8 mouse cellular contexts compared by ENCODE assay signal in the genomic region with DNA sequence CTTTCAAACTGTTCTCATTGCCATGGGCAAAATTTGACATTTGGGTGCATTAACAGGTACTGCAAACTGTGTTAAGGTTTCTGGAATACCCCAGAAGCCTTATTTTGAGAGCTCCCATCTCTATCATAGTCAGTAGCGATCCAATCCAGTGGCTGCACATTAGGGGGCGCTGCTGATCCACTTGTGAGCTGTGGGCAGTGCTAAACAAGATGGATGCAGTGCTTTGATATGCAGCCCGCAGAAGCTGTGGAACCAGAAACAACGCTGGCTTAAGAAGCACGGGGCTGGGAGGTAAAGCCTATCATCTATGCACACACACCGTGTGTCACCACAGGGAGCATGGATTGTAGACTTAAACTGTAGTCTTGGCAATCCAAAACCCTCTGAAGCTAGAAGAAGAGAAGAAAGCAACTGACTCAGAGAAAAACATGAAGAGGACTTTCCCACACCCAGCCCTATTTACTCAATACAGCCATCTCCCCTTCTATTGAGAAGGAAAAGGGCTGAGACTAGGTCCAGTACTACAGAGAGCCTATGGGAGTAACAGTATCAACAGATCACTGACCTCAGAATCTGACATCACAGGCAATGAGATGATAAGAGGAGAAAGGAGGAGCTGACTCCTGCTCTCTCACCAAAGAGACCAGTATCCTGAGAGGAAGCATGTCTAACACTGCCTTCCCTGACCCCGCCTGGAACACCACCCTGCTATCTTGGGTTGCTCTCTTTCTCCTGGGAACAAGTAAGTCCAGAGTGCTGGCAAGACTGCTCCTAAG.
DNase-seq lines count a peak whose midpoint lies in the region; ATAC-seq and TF ChIP-seq lines count a peak whose summit lies in the region.

No protein-coding gene starts in this region.

- no peaks in the 10 kb centered on the region for H3K9me3 ChIP-seq in intestine, postnatal 0 days (ENCODE audit: control insufficient read depth)
- no peaks in the 10 kb centered on the region for H3K9me3 ChIP-seq in intestine, embryonic 16.5 days (ENCODE audit: control insufficient read depth, low read length)
- no peaks in the 10 kb centered on the region for H3K9me3 ChIP-seq in midbrain, embryonic 14.5 days (ENCODE audit: control insufficient read depth, low read length)

- TF ChIP-seq CTCF in intestine, postnatal 0 days (IDR thresholded peaks at IDR 0.05; ENCODE audit: low read depth): peak; percentile 61
- TF ChIP-seq CTCF in spleen, adult 2 months (IDR thresholded peaks at IDR 0.05; ENCODE audit: extremely low read depth, insufficient read depth, insufficient read length, insufficient replicate concordance): peak; percentile 38; the same call in 1 of the 2 replicates

- H3K4me1 ChIP-seq in intestine, postnatal 0 days (replicated peaks; ENCODE audit: control insufficient read depth, insufficient read depth, low read length): no peaks in the 10 kb centered on the region
- no peaks in the 10 kb centered on the region for H3K4me1 ChIP-seq in intestine, embryonic 16.5 days (ENCODE audit: control insufficient read depth, insufficient read depth, low read length)
- no peaks in the 10 kb centered on the region for H3K4me1 ChIP-seq in midbrain, embryonic 14.5 days (ENCODE audit: control insufficient read depth, insufficient read depth, low read length)
- no peaks in the 10 kb centered on the region; the same call in 1 of the 2 replicates for H3K4me1 ChIP-seq in spleen, adult 2 months (ENCODE audit: control insufficient read depth, insufficient read depth, insufficient read length)

- intact Hi-C loops in left cerebral cortex, postnatal 4 days (cut with DNase I): no loop called here

- H3K36me3 ChIP-seq in intestine, postnatal 0 days (ENCODE audit: control insufficient read depth, insufficient read depth): no peaks in the 10 kb centered on the region
- no peaks in the 10 kb centered on the region for H3K36me3 ChIP-seq in intestine, embryonic 16.5 days (ENCODE audit: control insufficient read depth, insufficient read depth, low read length)
- no peaks in the 10 kb centered on the region for H3K36me3 ChIP-seq in midbrain, embryonic 14.5 days (ENCODE audit: control insufficient read depth, insufficient read depth, low read length)
- no peaks in the 10 kb centered on the region for H3K36me3 ChIP-seq in spleen, adult 2 months (ENCODE audit: control insufficient read depth, insufficient read depth, low read length)

- no peaks in the 10 kb centered on the region for H3K27me3 ChIP-seq in intestine, postnatal 0 days (replicated peaks; ENCODE audit: control insufficient read depth, insufficient read depth, low read length)
- H3K27me3 ChIP-seq in intestine, embryonic 16.5 days (replicated peaks; ENCODE audit: control insufficient read depth, insufficient read depth, low read length): no peaks in the 10 kb centered on the region
- no peaks in the 10 kb centered on the region for H3K27me3 ChIP-seq in midbrain, embryonic 14.5 days (ENCODE audit: control insufficient read depth, insufficient read depth, low read length)
- H3K27me3 ChIP-seq in spleen, adult 2 months (ENCODE audit: control insufficient read depth, insufficient read depth, low read length): no peaks in the 10 kb centered on the region; the same call in 1 of the 2 replicates

- H3K4me3 ChIP-seq in intestine, postnatal 0 days (ENCODE audit: low read depth, low read length): no peak overlapping the region
- no peak overlapping the region for H3K4me3 ChIP-seq in intestine, embryonic 16.5 days (ENCODE audit: low read length)
- H3K4me3 ChIP-seq in midbrain, embryonic 14.5 days (replicated peaks; ENCODE audit: low read depth, low read length): no peak overlapping the region
- peak overlapping the region; percentile 40; the same call in 1 of the 2 replicates for H3K4me3 ChIP-seq in spleen, adult 2 months (ENCODE audit: extremely low read depth, insufficient read depth, insufficient read length)

- WGBS in intestine, postnatal 0 days: 11% methylated on average over 7 of the region's 7 CpGs
- WGBS in intestine, embryonic 16.5 days: 11% methylated on average over 7 of the region's 7 CpGs
- 18% methylated on average over 7 of the region's 7 CpGs for WGBS in midbrain, embryonic 14.5 days
- WGBS in spleen, adult 2 months: 8% methylated on average over 7 of the region's 7 CpGs

- peak; percentile 37 to 62 for DNase-seq in cerebellum, postnatal 25 days
- DNase-seq in kidney, adult 18-20 months: peak; percentile 66
- peak; percentile 73 for DNase-seq in left cerebral cortex, postnatal 4 days
- DNase-seq in midbrain, embryonic 14.5 days: peak; percentile 69
- peak; percentile 33 to 50 for DNase-seq in spleen, adult 2 months (ENCODE audit: low read depth in 1 of 2, low spot score in 2 of 2)

- H3K4me2 ChIP-seq in intestine, postnatal 0 days (replicated peaks; ENCODE audit: low read depth): no peak overlapping the region
- H3K4me2 ChIP-seq in intestine, embryonic 16.5 days (ENCODE audit: low read depth, low read length): no peak overlapping the region
- H3K4me2 ChIP-seq in midbrain, embryonic 14.5 days (ENCODE audit: low read length): no peak overlapping the region

- no peak for TF ChIP-seq POLR2A in spleen, adult 2 months (IDR thresholded peaks at IDR 0.05; ENCODE audit: low read depth, low read length)

- no peak overlapping the region for H3K27ac ChIP-seq in intestine, postnatal 0 days (ENCODE audit: low read depth, low read length)
- H3K27ac ChIP-seq in intestine, embryonic 16.5 days (ENCODE audit: low read length): no peak overlapping the region
- no peak overlapping the region for H3K27ac ChIP-seq in midbrain, embryonic 14.5 days (replicated peaks; ENCODE audit: low read depth, low read length)
- peak overlapping the region; percentile 77 for H3K27ac ChIP-seq in spleen, adult 2 months (ENCODE audit: insufficient read depth, low read length)

- no peak overlapping the region for H3K9ac ChIP-seq in intestine, postnatal 0 days (ENCODE audit: low read depth, low read length)
- no peak overlapping the region for H3K9ac ChIP-seq in intestine, embryonic 16.5 days (ENCODE audit: low read depth, low read length)
- H3K9ac ChIP-seq in midbrain, embryonic 14.5 days (replicated peaks; ENCODE audit: low read length): no peak overlapping the region

- ATAC-seq in intestine, postnatal 0 days: no peak
- ATAC-seq in intestine, embryonic 16.5 days: no peak
- peak; percentile 95 for ATAC-seq in granulocyte monocyte progenitor cell, adult 5-6 weeks (replicated peaks; ENCODE audit: poor library complexity, severe bottlenecking)
- ATAC-seq in midbrain, embryonic 14.5 days (ENCODE audit: low FRiP score, low TSS enrichment): peak; percentile 53; the same call in 1 of the 2 replicates

Comparison
In these comparisons a context has a peak if more than half of its experiments do, and no peak if none do; other contexts are left out.
1. ATAC-seq: peak in granulocyte monocyte progenitor cell, adult 5-6 weeks (single experiment) and midbrain, embryonic 14.5 days (single experiment); none in intestine, postnatal 0 days (single experiment) and intestine, embryonic 16.5 days (single experiment).
2. Peak in every context shown above with its lines, with median percentiles within 50 percentile points of each other: DNase-seq.